Mouse (Mus musculus) lung, adult 2 months (tissue): Measurements from ENCODE around the gene Galns.

ENCODE experiments used
- CTCF ChIP-seq: fragments of 200-500 bp; IDR thresholded peaks from 2 replicates; pipeline ENCODE4 v1.5.1; 2011; ENCODE audit warnings: mild to moderate bottlenecking, low read length, control low read depth; ENCODE audit not compliant: insufficient read depth
- POLR2A ChIP-seq: fragments of 200-500 bp; IDR thresholded peaks from 2 replicates; pipeline ENCODE4 v1.6.1; 2011; ENCODE audit warnings: low read depth, mild to moderate bottlenecking, control low read depth, low read length, borderline replicate concordance; ENCODE audit errors: extremely low read depth

DNA sequence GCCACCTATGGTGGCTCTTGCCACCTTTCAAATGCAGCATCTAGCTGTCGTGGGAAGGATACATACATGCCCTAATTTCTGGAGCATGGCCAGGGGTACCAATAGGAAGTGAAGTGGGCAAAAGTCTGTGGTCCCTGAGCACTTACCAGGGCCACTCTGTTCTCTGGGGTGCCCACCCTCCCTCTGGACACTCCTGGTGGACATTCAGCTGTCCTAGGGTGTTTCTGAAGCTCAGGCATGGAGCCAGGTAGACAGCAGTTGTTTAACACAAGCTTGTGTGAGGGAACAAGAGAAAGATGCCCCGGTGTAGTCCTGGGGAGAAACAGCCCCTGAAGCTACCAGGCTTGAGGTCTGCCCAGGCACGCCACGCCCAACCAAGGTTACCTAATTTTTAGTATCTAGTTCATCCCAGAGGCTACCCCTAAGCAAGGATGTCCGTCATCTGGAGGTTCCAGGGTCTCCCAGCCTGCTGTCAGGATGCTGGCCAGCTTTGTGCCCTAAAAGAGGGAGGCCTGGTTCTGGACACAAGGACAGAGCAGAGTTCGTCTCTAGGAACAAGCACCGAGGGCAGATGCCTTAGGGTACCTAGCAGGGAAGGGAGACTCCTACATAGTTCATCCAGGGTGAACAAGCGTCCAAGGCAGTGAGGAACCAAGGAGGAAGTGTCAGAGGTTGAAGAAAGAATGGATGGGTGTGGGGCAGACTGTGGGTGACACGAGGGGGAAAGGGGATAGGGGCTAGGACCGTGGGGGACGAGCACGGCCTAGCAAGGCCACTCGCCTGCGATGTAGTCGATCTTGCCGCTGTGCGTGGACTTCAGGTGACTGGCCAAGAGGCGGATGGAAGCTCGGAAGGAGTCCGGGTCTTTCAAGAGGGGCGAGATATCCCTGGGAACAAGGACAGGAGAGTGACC lies 35.3 kb downstream of the Galns start:
- TF ChIP-seq CTCF (no peak), POLR2A (no peak)
